Mouse (Mus musculus): Measurements from ENCODE around the gene Gbp3. TPM values are rescaled to one million over a fixed set of nuclear protein-coding genes. Genes with fewer than 3 reads are reported as not detected.
A peak's percentile ranks its signal among the peaks of the same experiment; 100 is the strongest.
"Not testable (repeated sequence)": the region's sequence is repeated elsewhere in the genome, so short reads cannot be mapped to it uniquely, and the experiment has no call there.

Gbp3 gene
- total RNA-seq (2021): 1 to 10 TPM; 3.9 to 5.6 TPM
- long read RNA-seq, experiment 1, partial matches to known transcripts: 1 of 4 reads
- long read RNA-seq, experiment 1, other reads (novel, unspliced or antisense): 2 of 4 reads
- long read RNA-seq, experiment 2, partial matches to known transcripts: 1 of 3 reads
- long read RNA-seq, experiment 2, other reads (novel, unspliced or antisense): 0 of 3 reads

GRCm38 (mm10) chr3:142559632-142560228 lies at the start of gene Gbp3:
Gene Gbp3 (plus strand): TSS chr3:142560026.
- DNase-seq: no peak
- intact Hi-C loops (cut with DNase I): loop anchor here (10.0 kb wide), 1 partner anchor 275 kb away; no protein-coding TSS in a partner anchor

GRCm38 (mm10) chr3:142528116-142528515 lies 31.7 kb upstream of the Gbp3 start:
- intact Hi-C loops (cut with DNase I): no loop called here
- DNase-seq: no peak

- DNase-seq: no peak
- intact Hi-C loops (cut with DNase I): no loop called here
These were observed 30.2 kb upstream of the Gbp3 start for GRCm38 (mm10) chr3:142529597-142529996.

GRCm38 (mm10) chr3:142530087-142530953 lies 29.5 kb upstream of the Gbp3 start, which contains the start of gene Gbp7:
Gene Gbp7 (plus strand): TSS chr3:142530342.
- peak; percentile 37 to 40 for DNase-seq
- intact Hi-C loops (cut with DNase I): no loop called here

GRCm38 (mm10) chr3:142531595-142531994 lies 28.2 kb upstream of the Gbp3 start:
- intact Hi-C loops (cut with DNase I): no loop called here
- no peak for DNase-seq

GRCm38 (mm10) chr3:142533185-142533584 lies 26.6 kb upstream of the Gbp3 start:
- intact Hi-C loops (cut with DNase I): no loop called here
- no peak for DNase-seq

GRCm38 (mm10) chr3:142535667-142536066 lies 24.2 kb upstream of the Gbp3 start:
- DNase-seq: no peak
- intact Hi-C loops (cut with DNase I): no loop called here

- no peak for DNase-seq
- intact Hi-C loops (cut with DNase I): no loop called here
These were observed 18.4 kb upstream of the Gbp3 start for GRCm38 (mm10) chr3:142541391-142541790.

- DNase-seq; intact Hi-C loops (cut with DNase I): not testable (repeated sequence)
These were observed 17.1 kb upstream of the Gbp3 start for GRCm38 (mm10) chr3:142542776-142543175.

GRCm38 (mm10) chr3:142546690-142547089 lies 13.1 kb upstream of the Gbp3 start:
- intact Hi-C loops (cut with DNase I): no loop called here

GRCm38 (mm10) chr3:142550052-142550676 lies 9.7 kb upstream of the Gbp3 start:
- intact Hi-C loops (cut with DNase I): no loop called here
- no peak for DNase-seq

More at GRCm38 (mm10) chr3:142546690-142547089, 13.1 kb upstream of the Gbp3 start:
- no peak for DNase-seq

GRCm38 (mm10) chr3:142554601-142555000 lies 5.2 kb upstream of the Gbp3 start:
- intact Hi-C loops (cut with DNase I): no loop called here
- DNase-seq: no peak

GRCm38 (mm10) chr3:142555623-142556022 lies 4.2 kb upstream of the Gbp3 start:
- intact Hi-C loops (cut with DNase I): no loop called here
- no peak for DNase-seq

- DNase-seq: peak; percentile 80 to 83
- intact Hi-C loops (cut with DNase I): loop anchor here (10.0 kb wide), 1 partner anchor 276 kb away; no protein-coding TSS in a partner anchor
These were observed 596 bp downstream of the Gbp3 start for GRCm38 (mm10) chr3:142560296-142560948.

GRCm38 (mm10) chr3:142561045-142561646 lies 1.3 kb downstream of the Gbp3 start:
- intact Hi-C loops (cut with DNase I): loop anchor here (1.0 to 10.0 kb wide), 2 partner anchors 71 to 276 kb away; no protein-coding TSS in a partner anchor
- no peak for DNase-seq

- intact Hi-C loops (cut with DNase I): loop anchor here (1.0 to 10.0 kb wide), 2 partner anchors 71 to 277 kb away; no protein-coding TSS in a partner anchor
These were observed 1.8 kb downstream of the Gbp3 start for GRCm38 (mm10) chr3:142561666-142562065.

GRCm38 (mm10) chr3:142567490-142567889 lies 7.7 kb downstream of the Gbp3 start:
- intact Hi-C loops (cut with DNase I): loop anchor here (10.0 kb wide), 1 partner anchor 283 kb away; no protein-coding TSS in a partner anchor
- DNase-seq: not testable (repeated sequence)

More at GRCm38 (mm10) chr3:142561666-142562065, 1.8 kb downstream of the Gbp3 start:
- DNase-seq: no peak

GRCm38 (mm10) chr3:142570738-142571137 lies 10.9 kb downstream of the Gbp3 start:
- no peak for DNase-seq
- intact Hi-C loops (cut with DNase I): no loop called here

- intact Hi-C loops (cut with DNase I): no loop called here
- no peak for DNase-seq
These were observed 17.3 kb downstream of the Gbp3 start for GRCm38 (mm10) chr3:142577108-142577507.

All from gastrocnemius, postnatal 36 days (tissue).